Mouse (Mus musculus) mesoderm, embryonic 11.5 days (tissue): ENCODE data around the gene Hkdc1.

ENCODE experiments used
- DNase-seq: peaks from one replicate; pipeline ENCODE4 v3.0.0-alpha.2; 2012; ENCODE audit warnings: low read depth, low spot score

Hkdc1 gene

DNA sequence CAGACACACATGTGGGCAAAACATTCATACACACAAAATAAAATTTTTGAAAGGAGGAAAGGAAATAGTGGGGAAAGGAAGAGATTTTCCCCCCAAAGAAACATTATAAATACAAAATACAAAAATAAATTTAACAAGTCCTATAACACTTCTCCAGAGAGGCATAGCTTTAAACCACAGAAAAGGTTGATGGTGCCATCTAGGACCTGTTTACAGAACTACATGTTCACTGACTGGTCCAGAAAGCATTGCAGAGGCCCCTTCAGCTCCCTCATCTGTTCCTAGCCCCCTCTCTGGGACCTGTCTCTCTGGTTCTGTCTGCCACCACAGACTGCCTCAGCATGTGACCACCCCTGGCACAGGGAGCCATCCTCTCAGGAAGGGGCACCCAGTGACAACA is 41.4 kb downstream of the Hkdc1 start:
- DNase-seq = no peak

DNA sequence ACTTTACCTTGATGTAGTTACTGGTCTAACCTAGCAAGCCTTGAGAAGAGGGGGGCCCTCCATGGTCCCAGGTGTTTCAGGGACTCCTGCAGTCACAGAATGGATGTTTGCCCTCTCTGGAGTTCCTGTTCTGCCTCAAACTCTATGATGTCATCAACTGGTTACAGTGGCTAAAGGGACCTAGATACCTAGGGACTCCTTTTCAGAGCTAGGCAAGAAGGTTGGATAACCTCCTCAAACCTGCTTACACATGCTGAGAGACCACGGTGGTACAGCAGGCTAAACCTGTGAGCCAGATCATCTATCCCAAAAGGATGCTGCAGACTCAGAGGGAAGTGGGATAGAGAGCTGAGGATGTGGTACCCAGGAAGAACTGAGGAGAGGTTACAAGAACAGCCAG is 42.5 kb downstream of the Hkdc1 start, which contains the start of gene Hk1:
Hk1 (minus strand) TSS at position 101 of the 400 bp plus-strand sequence.
- no peak for DNase-seq

- no peak for DNase-seq
Measured at GRCm38 (mm10) chr10:62358827-62359226, 63.5 kb downstream of the Hkdc1 start.

DNA sequence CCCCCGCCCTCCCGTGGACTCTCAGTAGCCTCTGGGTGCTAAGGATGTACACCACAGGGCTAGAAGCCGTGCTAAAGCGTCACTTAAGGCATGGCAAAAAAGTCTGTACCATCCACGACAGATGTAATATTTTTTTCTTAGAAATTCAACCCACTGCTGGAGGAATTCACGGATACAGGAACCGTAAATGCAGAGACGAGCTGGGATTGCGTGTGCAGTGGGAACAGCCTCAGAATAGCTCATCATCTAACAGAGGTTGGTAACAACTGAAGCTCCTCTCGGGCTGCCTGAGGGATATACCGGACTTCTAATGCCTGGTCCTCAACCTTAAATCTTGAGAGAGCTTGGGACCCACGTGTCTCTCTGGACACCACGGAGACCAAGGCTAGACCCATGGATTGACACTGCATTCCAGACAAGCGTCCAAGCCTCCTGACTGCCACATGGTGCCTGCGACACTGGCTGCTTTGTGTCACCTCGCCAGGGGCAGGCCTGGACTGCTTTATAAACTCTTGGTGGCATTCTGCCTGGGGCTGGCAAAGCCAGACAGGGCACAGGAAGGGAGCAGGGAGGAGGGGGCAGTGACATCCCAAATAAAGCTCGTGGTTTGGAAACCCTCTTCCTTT is 66.1 kb downstream of the Hkdc1 start:
- DNase-seq = no peak

DNA sequence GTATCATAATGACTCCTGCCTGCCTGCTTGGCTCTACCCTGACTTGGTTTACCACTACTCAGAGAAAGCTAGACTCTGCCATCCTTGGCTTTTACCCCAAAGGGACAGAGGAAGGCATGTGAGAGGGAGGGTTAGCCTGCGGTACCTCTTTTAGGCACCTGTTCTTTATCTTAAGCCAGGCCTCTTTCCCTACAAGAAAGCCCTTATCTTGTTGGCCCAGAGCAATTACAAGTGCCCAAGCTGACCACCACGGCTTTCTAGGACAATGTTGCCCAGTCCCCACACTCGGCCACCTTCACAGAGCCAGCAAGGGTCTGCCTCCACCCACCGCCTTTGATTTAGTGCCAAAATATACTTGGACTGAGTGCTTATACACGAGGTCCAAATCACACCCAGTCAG is 77.1 kb downstream of the Hkdc1 start:
- DNase-seq = no peak

- DNase-seq = no peak
Measured at GRCm38 (mm10) chr10:62344004-62344752, 78.1 kb downstream of the Hkdc1 start.

DNA sequence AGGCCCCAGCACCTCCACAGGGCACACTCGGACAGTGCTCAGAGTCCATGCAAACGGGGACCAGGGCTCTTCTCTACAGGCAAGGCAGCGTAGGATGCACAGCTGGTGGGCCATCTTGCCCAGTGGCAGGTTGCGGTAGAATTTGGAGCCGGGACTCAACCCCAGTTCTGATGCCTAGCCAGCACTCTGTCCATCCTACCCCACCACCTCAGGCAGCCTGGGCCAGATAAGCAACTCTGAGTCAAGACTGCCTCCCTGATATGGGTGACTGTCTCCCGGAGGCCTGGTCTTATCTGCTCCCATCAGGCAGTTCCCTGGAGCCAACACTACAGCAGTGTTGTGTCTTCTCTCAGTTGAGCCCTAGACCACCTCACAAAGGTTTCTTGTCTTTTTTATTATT is 79.8 kb downstream of the Hkdc1 start:
- DNase-seq = no peak

DNA sequence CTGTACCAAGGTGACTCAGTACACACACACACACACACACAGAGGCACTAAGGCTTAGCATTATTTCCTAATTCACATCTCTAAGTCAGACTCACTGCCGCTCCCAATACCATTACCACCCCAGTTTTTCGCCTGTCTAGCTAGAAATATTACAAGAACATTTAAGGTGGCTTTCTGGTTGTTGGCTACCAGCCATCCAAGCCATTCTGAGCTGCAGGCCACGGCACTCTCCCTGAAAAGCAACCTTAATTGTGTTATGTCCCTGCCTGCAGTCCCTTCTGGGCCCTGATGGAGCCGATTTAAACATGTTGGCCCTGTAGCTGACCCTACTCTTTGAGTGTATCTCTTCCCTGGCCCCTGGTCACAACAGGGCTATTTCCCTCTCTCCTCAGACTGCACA is 80.3 kb downstream of the Hkdc1 start:
- no peak for DNase-seq

GRCm38 (mm10) chr10:62340991-62341390 is 81.3 kb downstream of the Hkdc1 start:
- DNase-seq = no peak

DNA sequence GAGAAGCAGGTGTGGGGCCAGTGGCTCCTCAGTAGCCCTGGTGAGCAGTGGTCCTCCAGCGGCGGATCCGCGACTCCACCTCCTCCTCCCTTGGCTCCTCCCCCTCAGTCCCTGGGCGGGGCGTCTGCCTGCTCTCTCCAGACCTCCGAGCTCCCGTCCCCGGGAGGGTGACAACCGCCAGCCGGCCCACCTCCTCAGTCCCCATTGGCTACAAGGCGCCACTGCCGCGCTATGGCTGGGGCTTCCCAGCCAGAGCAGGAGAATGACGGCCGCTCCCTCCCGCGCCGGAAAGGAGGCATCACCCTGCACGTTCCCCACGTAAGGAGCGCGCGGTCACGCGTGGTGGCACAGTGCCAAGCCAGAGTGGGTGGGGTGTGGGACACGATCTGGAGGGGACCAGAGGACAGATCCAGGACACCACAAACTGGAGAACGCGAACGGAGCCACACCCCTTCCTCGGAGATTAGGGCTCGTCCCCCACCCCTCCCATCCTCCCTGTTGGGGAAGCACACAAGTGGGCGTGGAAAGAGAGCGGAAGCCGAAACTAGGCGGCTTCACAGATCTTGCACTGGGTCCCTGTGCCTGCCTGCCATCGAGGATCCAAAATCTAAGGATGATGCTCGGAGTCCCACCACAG is 82.1 kb downstream of the Hkdc1 start:
- DNase-seq = peak; percentile 95

DNA sequence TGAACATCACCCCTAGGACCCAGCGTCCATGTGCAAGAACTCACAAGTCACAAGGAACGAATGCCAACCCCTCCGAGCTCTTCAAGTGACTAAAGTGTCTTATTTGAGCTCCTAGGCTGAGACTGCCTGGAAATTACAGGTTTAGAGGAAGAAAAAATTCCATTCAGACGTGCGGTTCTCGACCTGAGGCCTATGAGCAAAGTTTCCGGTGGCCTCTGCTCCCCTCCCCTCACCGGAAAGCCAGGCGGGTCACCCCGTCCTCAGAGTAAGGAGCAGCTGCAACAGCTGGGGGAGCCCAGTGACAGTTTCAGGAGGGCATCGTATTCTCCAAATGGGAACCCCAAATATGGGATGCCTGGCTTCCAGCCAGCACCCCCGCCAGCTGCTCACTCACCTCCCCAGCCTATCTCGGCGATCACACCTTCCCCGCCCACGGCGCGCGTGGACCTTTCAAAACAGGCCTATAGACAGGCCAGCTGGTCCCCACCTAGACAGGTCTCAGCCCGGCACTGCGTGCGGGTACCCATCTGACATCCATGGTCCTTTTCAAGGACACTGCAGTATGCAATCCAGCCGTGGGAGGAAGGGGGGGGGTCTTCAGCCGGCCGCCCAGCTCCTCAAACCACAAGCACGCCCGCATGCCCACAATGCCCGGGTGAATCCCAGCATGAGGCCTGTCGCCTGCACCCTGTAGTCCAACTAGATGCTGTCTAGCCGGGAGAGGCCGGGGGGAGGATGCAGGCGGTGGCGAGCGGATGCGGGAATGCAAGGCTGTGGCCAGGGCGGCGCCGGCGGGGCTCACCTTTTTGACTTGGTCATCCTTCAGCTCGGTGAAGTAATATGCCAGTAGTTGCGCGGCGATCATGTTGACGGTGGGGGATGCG is 82.8 kb downstream of the Hkdc1 start:
- DNase-seq = no peak

DNA sequence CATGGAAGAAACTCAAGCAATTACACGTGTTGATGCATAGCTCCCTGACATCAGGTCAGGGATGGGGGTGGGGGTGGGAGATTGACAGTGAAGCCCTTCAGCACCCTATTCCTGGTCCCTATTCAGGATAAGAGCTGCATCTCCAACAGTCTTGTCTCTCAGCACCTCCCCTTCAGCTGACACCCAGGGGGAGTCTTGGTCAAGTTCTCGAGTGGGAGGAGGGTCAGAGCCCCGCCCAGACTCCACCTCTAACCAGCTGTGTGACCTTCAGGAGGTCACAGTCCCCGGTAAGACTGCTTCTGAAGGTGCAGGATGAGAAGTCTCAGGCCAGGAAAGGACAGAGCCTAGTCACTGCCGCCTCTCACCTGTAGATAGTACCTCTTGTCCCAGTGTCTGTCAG is 83.7 kb downstream of the Hkdc1 start:
- DNase-seq = no peak

DNA sequence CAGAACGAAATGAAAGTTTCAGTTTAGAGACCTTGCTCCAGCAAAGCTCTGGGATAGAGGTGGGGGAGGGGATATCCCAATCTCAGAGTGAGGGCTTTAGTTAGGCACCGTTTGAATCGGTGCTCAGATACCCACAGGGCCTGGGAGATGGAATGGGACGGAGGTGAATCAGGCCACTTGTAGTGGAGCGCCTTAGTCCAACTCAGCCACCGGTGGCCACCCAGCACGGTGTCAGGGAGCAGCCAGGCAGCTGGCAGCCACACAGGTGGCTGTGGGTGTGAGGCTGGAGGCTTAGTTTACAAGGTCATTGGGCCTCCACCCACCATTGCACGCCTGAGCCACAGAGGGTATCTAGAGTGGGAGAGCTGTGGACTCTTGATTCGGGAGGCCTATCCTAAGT is 84.1 kb downstream of the Hkdc1 start:
- DNase-seq = no peak

GRCm38 (mm10) chr10:62336601-62337578 is 85.4 kb downstream of the Hkdc1 start:
- DNase-seq = no peak

DNA sequence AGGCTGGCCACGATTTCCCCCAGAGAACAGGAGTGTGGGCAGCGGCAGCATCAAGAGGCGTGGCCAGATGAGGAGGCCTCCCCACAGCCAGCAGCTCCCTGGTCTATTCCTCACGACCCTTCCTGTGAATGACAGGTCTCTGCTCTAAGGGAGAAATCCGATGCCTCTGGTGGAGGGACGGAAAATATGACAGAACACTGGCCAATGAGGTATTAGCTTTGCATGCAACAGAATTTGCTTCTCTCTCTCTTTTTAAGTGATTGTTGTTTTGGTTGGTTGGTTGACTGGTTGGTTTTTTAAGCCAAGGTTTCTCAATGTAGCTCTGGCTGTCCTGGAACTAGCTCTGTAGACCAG is 86.9 kb downstream of the Hkdc1 start:
- peak; percentile 39 for DNase-seq

DNA sequence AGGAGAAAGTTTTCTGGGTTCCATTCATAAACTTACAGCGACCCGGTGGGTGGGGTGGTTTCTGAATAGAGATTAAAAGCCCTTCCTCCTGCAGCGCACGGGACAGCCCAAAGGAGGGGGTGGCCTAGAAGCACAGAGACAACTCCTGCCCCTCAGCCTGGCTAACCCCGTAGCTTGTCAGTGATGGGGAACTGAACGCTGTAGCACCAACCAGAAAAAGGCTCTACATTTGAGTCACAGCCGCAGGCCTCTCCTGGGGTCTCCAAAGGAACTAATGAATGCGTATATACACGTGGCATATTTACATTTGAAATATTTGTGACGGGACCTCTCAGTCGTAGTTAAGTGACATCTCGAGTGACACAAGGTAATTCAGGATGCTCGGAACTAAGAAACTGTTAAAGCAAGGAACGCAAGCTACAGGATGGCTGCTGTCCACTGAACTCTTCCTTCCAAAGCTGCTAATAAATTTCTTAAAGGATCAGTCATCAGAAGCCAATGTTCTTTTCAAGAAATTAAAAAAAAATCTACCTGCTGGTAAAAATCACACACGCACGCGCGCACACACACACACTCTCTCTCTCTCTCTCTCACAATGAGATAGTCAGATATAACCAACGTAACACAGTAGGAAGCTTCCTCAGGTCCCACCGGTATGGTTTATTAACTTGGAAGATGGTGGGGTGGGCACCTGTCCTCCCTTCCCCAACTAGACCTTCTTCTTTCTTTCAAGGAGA is 87.4 kb downstream of the Hkdc1 start:
- DNase-seq = no peak

- DNase-seq = no peak
Measured at GRCm38 (mm10) chr10:62333269-62333668, 89.0 kb downstream of the Hkdc1 start.
